Mouse (Mus musculus) left cerebral cortex, postnatal 25 days (tissue): ENCODE results near the gene Sirt7. TPM values are rescaled to one million over a fixed set of nuclear protein-coding genes. Genes with fewer than 3 reads are reported as not detected.

Experiments used
- DNase-seq, 2 experiments: peaks; one replicate each; pipeline ENCODE4 v3.0.0; 2022; ENCODE audit warnings: low spot score in 2 of 2, mixed read lengths in 1 of 2
- intact Hi-C: fragments of 180-260 bp; cut with DNase I; formaldehyde crosslinking; loops from one replicate; pipeline ENCODE4 v1.15.1; 2025
- total RNA-seq, 2 experiments: library from RNA; stranded (reverse); gene quantifications; 2 replicates each; pipeline ENCODE4 v1.2.3; 2021

Sirt7 gene
- total RNA-seq, 2 experiments from 2014 or later = 37.8 TPM

GRCm38 (mm10) chr11:120642939-120643600, 18.0 kb upstream of the Sirt7 start:
- intact Hi-C loops = no loop called here

DNA sequence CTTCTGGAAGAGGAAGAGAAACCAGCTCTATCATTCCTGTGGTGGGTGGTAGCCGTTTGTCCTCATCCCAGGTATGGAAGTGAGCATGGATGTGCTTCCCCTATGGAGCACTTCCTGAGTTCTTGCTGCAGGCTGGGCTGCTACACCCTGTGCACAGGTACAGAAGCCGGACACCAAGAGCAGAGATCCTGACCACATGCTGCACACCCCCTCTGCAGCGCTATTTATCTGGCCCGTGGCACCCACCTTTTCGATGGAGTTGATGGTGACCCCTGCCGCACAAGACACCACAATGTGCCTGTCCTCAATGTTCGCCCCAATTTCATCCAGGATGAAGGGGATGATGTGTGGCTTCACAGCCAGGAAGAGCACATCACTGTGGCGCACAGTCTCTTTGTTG, 16.8 kb upstream of the Sirt7 start:
- no peak for DNase-seq
- intact Hi-C loops = no loop called here

More at GRCm38 (mm10) chr11:120642939-120643600, 18.0 kb upstream of the Sirt7 start:
- DNase-seq = no peak

GRCm38 (mm10) chr11:120641255-120641654, 16.2 kb upstream of the Sirt7 start:
- no peak for DNase-seq

GRCm38 (mm10) chr11:120634810-120635209, 9.8 kb upstream of the Sirt7 start:
- DNase-seq = no peak
- intact Hi-C loops = no loop called here

More at GRCm38 (mm10) chr11:120641255-120641654, 16.2 kb upstream of the Sirt7 start:
- intact Hi-C loops = no loop called here

- intact Hi-C loops = loop anchor here (2.0 kb wide), 1 partner anchor 39 kb away; the partner anchor contains the start of gene Aspscr1
- DNase-seq = peak; percentile 95 to 96
These were observed 8.7 kb upstream of the Sirt7 start, which contains the start of gene Mafg for GRCm38 (mm10) chr11:120633520-120634343. Gene Mafg, minus strand, starts transcription at chr11:120633600.

DNA sequence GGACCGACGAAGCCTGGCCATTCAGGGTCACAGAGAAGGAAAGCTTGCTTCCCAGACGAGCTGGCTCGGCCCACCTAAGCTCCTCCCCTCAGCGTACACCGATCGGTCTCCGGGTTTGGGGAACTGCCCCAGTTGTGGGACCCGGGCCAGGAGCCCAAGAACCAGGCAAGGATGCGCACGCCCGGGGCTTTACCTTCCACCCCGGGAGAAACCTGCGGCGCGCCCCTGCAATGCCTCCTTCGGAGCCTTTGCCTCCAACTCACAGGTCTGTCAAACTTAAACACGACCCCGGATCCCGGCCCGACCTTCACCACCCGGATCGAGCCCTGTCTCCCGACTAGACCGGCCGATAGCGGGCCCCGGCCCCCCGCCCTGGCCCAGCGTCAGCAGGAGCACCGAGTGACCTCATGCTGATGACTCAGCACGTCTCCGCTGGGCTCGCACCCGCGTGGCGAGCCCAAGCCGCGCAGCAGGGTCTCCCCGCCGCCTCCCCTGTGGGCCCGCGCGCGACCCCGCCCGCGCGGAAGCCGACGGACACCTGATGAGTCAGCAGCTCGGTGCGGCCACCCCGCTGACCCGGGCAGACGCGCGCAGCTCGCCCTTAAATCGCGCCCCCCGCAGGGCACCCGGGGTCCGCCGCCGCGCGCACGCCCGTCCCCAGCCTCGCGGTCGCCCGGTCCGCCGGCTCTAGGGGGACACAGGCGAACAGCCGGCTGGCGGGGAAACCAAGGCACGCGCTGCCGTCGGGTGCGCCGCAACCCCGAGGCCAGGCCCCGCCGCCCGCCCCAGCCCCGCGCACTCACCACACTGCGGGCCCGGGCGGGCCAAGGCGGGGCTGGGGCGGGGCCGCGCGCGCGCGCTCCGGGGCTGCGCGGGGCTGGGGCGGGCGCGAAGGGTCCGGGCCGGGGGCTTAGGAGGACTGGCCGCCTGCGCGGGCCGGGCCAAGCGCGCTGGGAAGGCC, 7.8 kb upstream of the Sirt7 start:
- intact Hi-C loops = loop anchor here (2.0 kb wide), 1 partner anchor 40 kb away; the partner anchor contains the start of gene Aspscr1
- DNase-seq = peak; percentile 66 to 69

DNA sequence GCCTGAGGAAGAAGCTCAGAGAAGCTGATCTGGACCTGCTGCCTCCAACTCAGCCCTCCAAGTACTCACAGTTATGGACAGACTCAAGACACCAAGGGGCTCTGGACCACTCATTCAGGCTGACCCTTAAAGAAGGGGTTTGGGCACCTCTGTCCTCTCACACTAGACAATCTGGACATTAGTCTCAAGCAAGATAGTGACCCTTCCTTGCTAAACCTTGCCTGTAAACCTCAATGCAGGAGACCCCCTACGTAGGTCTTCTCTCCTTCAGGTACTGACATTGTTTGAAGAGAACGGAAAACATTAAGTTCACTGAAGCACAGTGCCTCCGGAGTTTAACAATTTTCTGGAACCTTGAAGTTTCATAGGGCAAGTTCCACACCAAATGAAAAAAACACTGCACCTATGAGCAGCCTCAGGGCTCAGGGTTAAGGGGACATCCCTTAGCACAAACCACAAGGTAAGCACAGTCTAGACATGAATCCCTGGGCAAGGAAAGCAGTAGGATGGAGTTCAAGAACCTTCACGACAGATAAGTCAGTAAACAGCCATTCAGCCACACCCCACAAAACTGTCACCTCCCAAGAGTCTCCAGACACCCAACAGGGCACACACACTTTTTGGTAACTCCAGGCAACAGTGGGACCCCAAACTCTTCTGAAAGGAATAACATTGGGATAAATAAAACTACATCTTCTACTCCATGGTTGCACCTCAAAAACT, 6.8 kb upstream of the Sirt7 start:
- intact Hi-C loops = loop anchor here (2.0 kb wide), 1 partner anchor 41 kb away; the partner anchor contains the start of gene Aspscr1
- DNase-seq = no peak

DNA sequence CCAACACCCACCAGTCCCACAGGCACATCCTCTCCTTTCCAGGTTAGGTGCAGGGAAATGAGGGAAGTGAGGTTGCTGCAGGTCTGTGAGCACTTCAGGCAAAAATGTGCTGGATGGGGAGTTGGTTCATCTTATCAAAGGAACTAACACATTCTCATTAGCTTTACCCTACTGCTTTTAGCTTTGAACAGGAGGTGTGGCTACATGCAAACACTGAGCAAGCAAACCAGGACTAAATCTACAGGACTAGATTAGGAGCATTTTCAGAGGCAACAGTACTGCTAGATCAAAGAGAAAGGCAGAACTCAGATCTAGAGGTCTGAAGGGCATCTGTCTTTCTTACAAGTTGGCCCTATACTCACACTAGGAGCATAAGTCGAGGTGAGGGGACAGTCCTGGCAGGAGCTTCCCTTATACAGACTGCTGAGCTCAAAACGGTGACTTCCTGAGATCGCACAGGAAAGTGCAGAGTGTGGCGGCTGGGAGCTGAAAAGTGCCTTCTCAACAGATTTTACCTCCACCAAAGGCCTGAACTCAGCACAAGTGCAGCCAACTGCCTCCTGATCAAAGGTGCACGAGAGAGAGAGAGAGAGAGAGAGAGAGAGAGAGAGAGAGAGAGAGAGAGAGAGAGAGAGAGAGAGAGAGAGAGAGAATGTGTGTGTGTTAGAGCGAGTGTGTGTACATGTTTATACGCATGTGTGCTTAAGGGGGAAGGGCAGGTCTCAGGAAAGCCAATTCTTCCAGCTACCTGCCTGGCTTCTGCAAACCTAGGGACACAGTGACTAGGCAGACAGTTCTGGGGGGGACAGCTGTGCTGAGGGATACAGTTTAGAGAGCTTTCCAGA, 6.1 kb upstream of the Sirt7 start:
- intact Hi-C loops = no loop called here
- no peak for DNase-seq

DNA sequence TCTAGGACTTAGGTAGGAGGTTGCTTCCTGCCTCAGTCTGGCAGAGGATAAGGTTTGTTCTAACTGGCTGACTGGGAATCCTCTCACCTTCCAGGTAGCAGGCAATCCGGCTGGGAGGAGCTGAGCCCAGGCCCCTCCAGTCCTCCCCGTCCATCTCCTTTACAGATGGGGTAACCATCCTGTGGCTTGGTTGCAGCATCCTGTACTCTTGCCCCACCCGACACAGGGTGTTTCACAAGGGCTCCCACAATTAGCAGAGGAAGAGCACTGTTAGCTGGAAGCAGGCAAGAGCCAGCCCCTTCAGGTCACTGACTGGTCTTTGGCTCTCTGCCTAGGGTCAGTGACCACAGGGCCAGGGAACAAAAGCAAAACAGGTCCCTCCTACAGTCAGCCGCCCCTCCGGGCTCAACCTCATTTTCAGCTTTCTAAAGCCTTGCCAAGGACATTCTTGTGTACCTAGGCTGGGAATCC, 5.4 kb upstream of the Sirt7 start:
- intact Hi-C loops = no loop called here
- no peak for DNase-seq

DNA sequence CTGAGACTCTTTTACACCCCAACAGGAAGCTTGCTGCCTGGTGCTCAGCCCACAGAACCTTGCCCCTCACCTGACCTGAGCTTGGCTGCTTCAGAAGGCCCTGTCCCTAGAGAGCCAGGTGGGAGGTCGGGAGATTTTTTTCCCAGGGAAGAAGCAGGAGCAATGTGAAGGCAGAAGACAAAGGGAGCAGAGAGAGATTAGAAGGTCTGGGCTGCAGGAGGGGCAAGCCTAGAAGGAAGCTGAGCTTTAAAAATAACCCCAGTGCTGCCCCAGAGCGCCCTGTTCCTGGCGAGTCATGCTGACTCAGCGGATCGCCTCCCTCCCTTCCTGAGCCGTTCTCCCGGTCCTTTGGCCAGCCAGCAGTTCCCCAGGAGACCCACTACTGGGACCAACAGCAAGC, 4.9 kb upstream of the Sirt7 start:
- no peak for DNase-seq
- intact Hi-C loops = no loop called here

GRCm38 (mm10) chr11:120629341-120629730, 4.3 kb upstream of the Sirt7 start:
- DNase-seq = peak in 1 of 2 experiments; percentile 41
- intact Hi-C loops = no loop called here

DNA sequence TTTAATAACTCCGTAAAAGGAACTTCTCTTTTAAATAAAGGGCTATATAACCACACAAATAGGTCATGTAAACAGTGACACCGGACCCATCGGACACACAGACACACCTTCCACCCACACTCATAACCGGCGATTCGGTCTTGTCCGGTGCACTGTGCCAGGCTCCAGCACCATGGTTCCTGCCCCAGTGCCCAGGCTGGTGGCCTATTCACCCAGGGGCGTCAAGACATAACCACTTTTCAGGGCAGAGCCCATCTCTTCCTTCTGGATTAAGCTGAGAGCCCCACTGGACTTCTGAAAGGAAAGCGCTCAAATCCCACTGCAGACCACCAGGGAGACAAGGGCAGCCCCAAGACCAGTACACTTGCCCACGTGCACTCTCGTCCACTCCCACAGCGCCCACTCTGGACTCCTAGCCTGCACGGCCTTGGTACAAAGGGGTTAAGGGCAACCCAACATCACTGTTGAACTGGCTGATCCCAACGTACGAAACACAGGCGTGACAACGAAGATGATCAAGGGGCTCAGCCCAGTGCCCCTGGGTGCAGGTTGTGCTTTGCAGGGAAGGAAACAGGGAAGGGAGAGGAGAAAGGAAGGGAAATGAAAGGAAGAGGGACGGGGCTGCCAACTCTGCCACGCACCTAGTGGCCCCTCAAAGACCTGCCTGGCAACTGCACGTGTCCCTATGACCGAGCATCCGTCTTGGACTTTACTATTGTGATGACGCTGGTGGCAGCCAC, 3.7 kb upstream of the Sirt7 start:
- no peak for DNase-seq
- intact Hi-C loops = no loop called here

GRCm38 (mm10) chr11:120627468-120628300, 2.6 kb upstream of the Sirt7 start:
- DNase-seq = no peak
- intact Hi-C loops = no loop called here

DNA sequence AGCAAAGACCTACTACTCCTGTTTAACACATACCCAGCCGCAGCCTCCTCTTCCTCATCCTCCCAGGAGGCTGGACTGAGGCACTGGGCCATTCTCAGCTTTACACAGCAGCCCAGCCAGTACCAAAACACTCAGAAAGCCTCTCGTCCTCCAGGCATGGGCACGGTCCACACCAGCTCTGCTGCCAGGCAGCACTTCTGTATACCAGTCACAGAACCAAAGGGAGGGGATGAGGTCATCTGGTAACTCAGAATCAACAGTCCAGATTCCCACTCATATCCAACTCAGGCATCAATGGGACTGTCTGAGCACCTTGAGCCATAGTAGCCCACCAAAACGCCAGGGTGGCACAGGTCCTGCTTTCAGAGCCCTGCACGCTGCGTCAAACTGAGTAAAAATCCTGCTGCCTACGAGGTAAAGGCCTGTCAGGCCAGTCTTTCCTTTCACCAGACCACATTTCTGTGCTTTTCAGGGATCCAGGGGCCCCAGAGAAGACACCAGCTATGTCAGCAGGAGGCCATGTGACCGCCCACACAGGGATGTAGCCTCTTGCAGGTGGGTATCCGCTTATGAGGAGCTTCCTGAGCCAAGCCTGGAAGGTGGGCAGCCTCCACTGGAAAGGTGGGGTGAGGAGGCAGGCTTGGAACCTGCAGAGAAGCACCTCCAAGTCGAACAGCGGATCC, 1.9 kb upstream of the Sirt7 start:
- intact Hi-C loops = no loop called here
- no peak for DNase-seq

DNA sequence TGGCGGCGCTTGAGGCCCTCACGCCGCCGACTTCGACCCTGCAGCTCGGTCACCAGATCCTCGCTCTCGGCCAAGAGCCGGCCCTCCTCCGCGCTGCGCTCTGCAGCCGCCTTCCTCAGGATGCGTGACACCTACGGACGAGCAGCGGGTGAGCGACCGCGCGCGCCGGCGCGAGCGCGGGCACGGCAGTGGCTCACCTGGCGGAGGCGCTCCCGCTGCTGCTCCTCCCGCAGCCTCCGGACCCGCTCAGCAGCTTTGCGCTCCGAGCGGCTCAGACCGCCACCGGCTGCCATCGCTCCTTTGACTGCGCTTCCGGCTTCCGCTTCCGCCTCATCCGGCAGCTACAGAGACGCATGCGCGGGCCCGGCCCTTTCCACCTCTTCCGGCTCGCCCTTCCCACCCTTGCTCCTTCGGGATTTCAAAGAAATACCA, 344 bp downstream of the Sirt7 start:
- intact Hi-C loops = loop anchor here (2.0 kb wide), 1 partner anchor 88 kb away; the partner anchor contains the start of genes Cenpx and Lrrc45
- peak; percentile 85 to 88 for DNase-seq
